Mouse (Mus musculus): ENCODE data around the gene B830017H08Rik. TPM values are rescaled to one million over a fixed set of nuclear protein-coding genes. Genes with fewer than 3 reads are reported as not detected.

B830017H08Rik gene
- 1 to 10 TPM; 2.7 to 5.1 (median 3.8) TPM for total RNA-seq (2022)

GRCm38 (mm10) chr16:17832821-17833220 lies at the start of gene B830017H08Rik:
Gene B830017H08Rik, plus strand, starts transcription at chr16:17833121.
- no peak for DNase-seq (ENCODE audit: low spot score in 2 of 2)

- no peak for DNase-seq (ENCODE audit: low spot score in 2 of 2)
Observed at GRCm38 (mm10) chr16:17785337-17785736, 47.6 kb upstream of the B830017H08Rik start.

- no peak for DNase-seq (ENCODE audit: low spot score in 2 of 2)
Observed at GRCm38 (mm10) chr16:17792728-17793127, 40.2 kb upstream of the B830017H08Rik start.

DNA sequence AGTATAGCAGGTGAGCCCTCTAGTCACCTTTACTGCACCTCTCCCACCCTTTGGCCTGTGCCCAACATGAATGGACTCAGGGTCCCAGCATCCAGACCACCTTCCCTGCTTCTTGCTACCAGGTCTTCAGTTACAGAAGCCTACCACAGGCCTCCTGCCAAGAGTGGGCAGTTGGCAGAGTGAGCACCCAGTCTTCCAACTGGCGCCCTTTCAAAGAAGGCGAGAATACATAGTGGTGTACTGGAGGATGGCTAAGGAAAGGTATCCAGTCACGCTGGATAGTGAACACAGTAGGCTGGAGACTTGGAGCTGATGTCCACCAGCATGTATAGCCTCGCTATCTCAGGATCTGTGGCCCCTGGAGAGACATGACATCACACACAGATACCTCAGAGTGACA lies 38.9 kb upstream of the B830017H08Rik start:
- no peak for DNase-seq (ENCODE audit: low spot score in 2 of 2)

- no peak for DNase-seq (ENCODE audit: low spot score in 2 of 2)
Observed at GRCm38 (mm10) chr16:17795643-17796042, 37.3 kb upstream of the B830017H08Rik start.

- no peak for DNase-seq (ENCODE audit: low spot score in 2 of 2)
Observed at GRCm38 (mm10) chr16:17796519-17796918, 36.4 kb upstream of the B830017H08Rik start.

- DNase-seq (ENCODE audit: low spot score in 2 of 2), result no peak
Observed at GRCm38 (mm10) chr16:17796971-17797811, 35.7 kb upstream of the B830017H08Rik start, which contains the start of gene Scarf2. Gene Scarf2, plus strand, starts transcription at chr16:17797282.

DNA sequence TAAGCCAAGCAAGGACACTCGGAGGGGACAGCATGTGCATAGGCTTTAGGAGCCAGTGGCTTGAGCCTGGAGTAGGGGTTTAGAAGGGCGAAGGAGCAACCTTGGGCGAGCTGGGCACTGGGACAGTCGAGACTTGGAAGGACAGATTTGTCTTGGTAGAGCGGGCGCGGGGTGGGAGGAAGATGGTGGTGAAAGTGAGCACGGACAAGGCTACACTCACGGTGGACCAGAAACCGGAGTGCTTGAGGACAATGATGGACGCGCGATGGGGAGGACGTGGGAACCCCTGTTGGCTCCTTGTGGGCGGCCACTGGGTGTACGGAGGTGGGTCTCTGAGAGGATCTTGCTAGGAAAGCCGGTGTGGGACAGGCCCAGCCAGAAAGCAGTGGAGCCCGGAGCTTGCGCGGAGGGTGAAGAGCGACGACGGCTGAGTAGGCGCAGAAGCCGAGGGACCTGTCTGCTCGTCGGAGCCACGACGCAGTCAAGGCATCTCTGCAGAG lies 35.1 kb upstream of the B830017H08Rik start:
- DNase-seq (ENCODE audit: low spot score in 2 of 2), result no peak

GRCm38 (mm10) chr16:17798321-17799180 lies 34.4 kb upstream of the B830017H08Rik start:
- no peak for DNase-seq (ENCODE audit: low spot score in 2 of 2)

DNA sequence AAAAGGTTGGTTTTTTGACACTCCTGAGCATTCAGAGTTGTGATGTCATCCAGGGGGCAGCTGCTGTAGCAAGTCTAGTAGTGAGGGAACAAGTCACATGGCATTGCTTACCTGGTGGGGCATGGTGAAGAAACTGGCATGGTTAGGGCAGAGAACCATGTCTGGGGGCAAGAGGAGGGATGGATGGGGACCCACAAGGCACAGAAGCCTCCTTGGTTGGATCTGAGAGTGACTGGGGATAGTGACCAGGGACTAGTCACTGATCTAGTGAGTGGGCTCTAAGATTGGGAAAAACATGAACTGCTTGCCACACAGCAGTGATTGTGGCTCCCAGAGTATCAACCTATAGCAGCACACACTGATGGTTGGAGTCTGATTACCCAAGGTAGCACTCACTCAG lies 33.3 kb upstream of the B830017H08Rik start:
- no peak for DNase-seq (ENCODE audit: low spot score in 2 of 2)

- no peak for DNase-seq (ENCODE audit: low spot score in 2 of 2)
Observed at GRCm38 (mm10) chr16:17801777-17802455, 31.0 kb upstream of the B830017H08Rik start.

DNA sequence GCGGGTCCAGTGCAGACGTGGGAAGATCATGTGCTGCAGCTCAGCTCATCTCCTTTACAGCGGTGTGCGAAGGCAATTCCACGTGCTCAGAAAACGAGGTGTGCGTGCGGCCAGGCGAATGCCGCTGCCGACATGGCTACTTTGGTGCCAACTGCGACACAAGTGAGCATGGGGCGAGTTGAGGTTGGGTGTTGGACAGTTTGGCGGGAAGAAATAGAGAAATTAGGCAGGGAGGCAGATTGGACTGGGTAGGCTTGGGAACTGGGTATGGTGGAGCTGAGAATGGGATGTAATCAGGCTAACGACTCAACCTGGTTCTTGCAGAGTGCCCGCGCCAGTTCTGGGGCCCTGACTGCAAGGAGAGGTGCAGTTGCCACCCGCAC lies 30.5 kb upstream of the B830017H08Rik start:
- no peak for DNase-seq (ENCODE audit: low spot score in 2 of 2)

GRCm38 (mm10) chr16:17802839-17803674 lies 29.9 kb upstream of the B830017H08Rik start:
- peak in 1 of 2 experiments; percentile 51 for DNase-seq (ENCODE audit: low spot score in 2 of 2)

GRCm38 (mm10) chr16:17803675-17804448 lies 29.1 kb upstream of the B830017H08Rik start:
- DNase-seq (ENCODE audit: low spot score in 2 of 2), result no peak

DNA sequence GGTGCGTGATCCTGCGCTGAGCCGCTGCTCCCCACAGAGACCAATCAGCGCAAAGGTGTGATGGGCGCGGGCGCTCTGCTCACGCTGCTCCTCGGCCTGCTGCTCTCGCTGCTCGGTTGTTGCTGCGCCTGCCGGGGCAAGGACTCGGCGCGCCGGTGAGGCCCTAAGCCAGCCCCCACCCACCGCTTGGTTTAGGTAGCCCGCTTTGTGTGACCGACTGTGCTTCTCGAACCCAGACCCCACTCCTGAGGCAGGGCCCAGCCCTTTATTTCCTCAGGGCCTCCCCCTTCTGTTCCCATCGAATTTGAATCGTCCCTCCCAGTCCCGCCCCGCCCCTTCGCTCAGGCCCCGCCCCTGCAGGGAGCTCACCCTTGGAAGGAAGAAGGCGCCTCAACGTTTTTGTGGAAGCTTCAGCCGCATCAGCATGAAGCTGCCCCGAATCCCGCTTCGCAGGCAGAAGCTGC lies 28.4 kb upstream of the B830017H08Rik start:
- no peak for DNase-seq (ENCODE audit: low spot score in 2 of 2)

GRCm38 (mm10) chr16:17804982-17805381 lies 27.9 kb upstream of the B830017H08Rik start:
- DNase-seq (ENCODE audit: low spot score in 2 of 2), result no peak

GRCm38 (mm10) chr16:17806581-17807191 lies 26.2 kb upstream of the B830017H08Rik start:
- DNase-seq (ENCODE audit: low spot score in 2 of 2), result no peak

GRCm38 (mm10) chr16:17807192-17808009 lies 25.5 kb upstream of the B830017H08Rik start:
- peak; percentile 77 to 80 for DNase-seq (ENCODE audit: low spot score in 2 of 2)

Measured in left cerebral cortex, adult 8-10 months (tissue).